Mouse (Mus musculus) frontal cortex, adult (tissue): ENCODE measurements at regions not wholly inside any gene's neighbourhood (a gene's known extent, or its start where the extent isn't known, plus 50 kb on each side); places are given as distances from the start of the nearest gene placed in this dataset.

Source experiments
- ATAC-seq: cut with Nextera tagmentation; 2 replicates; pipeline ENCODE4 v1.9.2; 2017; ENCODE audit warnings: mild to moderate bottlenecking, moderate library complexity, mixed read lengths; ENCODE audit not compliant: low TSS enrichment

GRCm38 (mm10) chr4:40537859-40538258, 65.9 kb downstream of the Tmem215 start:
- ATAC-seq: no peak

GRCm38 (mm10) chr4:40543085-40544048, 71.4 kb downstream of the Tmem215 start:
- no peak for ATAC-seq

- ATAC-seq: peak; percentile 63
These were observed 72.1 kb downstream of the Tmem215 start for GRCm38 (mm10) chr4:40544056-40544455.

GRCm38 (mm10) chr4:40544806-40545205, 72.8 kb downstream of the Tmem215 start:
- ATAC-seq: peak; percentile 87

DNA sequence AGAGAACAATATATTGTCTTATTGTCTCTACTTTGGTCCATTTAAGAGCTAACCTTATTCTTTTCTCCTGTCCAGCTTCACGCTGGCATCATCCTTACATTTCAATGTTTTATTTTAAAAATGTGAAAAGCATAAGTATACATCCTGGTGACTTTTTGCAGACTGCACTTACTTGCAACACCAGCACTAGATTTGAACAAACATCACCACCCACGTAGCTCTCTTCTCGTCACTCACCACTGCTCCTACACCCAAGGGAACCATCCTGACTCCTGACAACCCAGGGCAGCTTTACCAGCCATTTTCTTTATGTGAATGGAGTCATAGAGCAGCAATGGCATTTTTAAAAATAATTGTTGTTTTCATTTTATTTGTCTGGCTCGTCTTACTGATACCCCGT, 73.7 kb downstream of the Tmem215 start:
- peak; percentile 83 for ATAC-seq

DNA sequence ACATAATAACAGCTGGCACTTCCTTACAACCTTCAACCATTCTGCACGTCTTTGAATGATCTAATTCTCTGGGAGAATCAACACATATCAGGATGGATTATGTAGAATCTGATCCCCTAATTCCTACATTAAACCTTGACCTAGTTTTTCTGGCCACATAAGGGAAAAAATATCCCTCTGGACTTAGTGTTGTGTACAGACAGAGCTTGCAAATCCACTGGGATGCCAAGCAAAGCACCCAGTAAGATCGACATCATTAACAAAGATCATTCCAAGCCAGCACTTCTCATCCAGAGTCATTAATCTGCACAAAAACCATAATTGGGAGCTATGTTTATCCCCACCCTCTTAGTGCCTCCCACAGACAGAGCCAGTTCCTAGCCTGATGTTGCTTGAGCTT, 87.8 kb downstream of the Tmem215 start:
- ATAC-seq: no peak

GRCm38 (mm10) chr4:40573300-40573699, 101.3 kb downstream of the Tmem215 start:
- no peak for ATAC-seq

- peak; percentile 85 for ATAC-seq
These were observed 104.0 kb downstream of the Tmem215 start for GRCm38 (mm10) chr4:40575951-40576350.

DNA sequence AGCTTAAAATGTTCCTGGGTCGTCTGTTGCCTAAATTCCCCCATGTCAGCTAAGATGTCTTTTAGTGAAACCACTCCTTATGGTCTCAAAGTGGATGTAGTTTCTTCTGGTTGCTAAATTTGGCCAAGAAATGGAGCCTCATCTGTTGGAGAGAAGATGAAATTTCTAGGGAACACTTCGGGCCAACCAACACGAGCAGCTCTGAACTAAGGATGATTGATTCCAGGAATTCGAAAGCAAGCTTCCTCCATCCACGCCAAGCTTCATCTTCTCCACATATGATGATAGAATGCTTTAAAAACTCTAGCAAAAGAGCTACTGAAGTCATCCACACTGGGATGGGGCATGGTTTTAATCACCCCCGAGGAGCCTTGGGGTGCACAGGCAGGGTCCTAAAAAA, 112.5 kb downstream of the Tmem215 start:
- peak; percentile 51 for ATAC-seq

DNA sequence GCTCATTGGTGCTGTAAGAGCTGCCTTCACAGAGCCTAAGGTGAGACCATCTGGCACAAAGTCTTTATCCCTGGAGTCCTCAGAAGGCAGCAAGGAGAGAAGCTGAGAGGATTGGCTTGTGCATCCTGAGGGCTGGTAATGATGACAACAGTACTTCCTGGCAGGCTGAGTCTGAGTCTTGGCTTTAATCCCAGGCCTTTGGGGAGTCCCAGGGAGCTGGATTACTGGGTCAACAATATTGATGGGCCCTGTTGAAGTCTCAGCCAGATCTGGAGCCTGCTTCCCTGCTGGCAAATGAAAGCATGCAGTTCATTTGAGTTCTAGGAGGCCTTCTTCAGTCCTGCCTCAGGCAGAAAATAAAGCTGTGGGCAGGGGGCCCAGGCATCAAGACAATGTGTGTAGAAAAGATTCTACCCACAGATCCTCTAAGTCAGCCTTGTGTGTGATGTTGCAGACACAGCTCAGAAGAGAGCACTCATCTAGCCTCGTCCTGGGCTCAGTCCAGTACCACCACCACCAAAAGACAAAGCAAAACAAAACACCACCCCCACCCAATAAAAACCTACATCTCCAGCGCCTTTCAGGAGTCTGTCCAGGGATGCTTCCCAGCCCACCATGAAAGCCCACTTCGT, 113.1 kb downstream of the Tmem215 start:
- peak; percentile 69 for ATAC-seq

- no peak for ATAC-seq
These were observed 114.1 kb downstream of the Tmem215 start for GRCm38 (mm10) chr4:40586045-40586444.

DNA sequence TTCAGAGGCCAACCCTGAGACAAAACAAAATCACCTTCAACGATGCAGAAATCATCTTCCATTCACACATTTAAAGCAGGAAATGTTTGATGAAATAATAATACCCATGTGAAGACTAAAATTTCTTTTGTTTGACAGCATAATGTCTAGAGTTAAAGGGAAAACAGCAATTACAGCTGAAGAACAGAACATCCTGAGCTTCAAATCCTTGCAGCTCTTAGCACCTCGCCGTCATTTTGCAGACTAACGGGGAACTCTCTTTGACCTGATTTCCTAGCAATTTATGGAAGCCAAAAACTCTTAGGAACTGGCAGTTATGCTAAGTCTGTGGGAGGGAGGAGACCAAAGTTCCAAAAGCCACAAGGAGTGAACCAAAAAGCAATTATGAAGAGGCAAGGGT, 115.3 kb downstream of the Tmem215 start:
- peak; percentile 48 for ATAC-seq

DNA sequence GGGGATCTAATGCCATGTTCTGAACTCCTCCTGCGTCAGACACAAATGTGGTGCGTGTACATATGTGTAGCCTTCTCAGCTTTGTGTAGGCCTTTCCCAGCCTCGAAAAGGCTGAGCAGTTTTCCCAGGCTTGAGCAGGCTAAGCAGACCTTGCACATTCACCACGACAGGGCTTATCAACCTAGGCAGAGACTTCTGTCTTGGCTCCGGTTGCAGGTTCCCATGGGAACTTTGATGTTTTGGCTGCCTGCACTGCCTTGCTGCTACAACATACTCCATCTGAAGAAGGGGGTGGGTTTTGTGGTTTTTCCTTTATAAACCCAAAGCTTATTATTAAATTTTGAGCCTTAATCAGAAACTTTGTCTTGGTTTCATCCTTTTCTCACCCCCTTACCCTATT, 109.2 kb downstream of the Aptx start:
- ATAC-seq: no peak

- no peak for ATAC-seq
These were observed 78.0 kb downstream of the Aptx start for GRCm38 (mm10) chr4:40625024-40625423.

GRCm38 (mm10) chr4:40625911-40626310, 77.1 kb downstream of the Aptx start:
- no peak for ATAC-seq
